Comparison of ENCODE assay signal across 9 mouse cellular contexts in the genomic region with DNA sequence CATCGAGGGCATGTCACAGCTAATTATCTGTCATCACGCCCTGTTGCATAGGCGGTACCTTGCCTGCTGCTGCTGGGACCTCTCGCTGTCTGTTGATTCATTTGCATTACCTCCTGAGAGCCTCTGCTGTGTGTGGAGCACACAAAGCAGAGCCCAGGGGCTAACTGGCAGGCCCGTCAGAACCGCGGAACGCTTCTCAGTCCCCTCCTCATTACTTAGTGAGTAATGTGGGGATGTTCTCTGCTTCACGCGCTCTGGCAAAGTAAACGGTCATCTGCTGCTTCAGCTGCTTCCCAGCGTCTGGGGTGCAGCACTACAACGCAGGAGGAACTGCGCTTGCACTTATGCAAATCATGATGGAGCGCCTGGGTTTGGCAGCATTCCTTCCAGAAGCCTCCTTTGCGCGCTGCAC. TPM values are rescaled to one million over a fixed set of nuclear protein-coding genes. Genes with fewer than 3 reads are reported as not detected.
DNase-seq lines count a peak whose midpoint lies in the region; ATAC-seq and TF ChIP-seq lines count a peak whose summit lies in the region.
"Had no signal": no experiment of that assay in that cellular context is flagged by ENCODE, and none has a peak within 500 bp of the region (broad histone marks: within the 10 kb centered on the region; RNA-seq: fewer than 3 reads in every experiment).

No protein-coding gene starts in this region.

- peak overlapping the region; percentile 24 for H3K4me3 ChIP-seq in kidney, postnatal 0 days (replicated peaks; ENCODE audit: low read depth, low read length)
- peak overlapping the region; percentile 28 for H3K4me3 ChIP-seq in liver, embryonic 11.5 days (ENCODE audit: low read depth, low read length)
- peak overlapping the region; percentile 18; the same call in 1 of the 2 replicates for H3K4me3 ChIP-seq in neural tube, embryonic 14.5 days (ENCODE audit: low read depth, low read length)

- peak overlapping the region; percentile 40; the same call in 1 of the 2 replicates for H3K9ac ChIP-seq in kidney, postnatal 0 days (ENCODE audit: low read depth, low read length)
- 0 out of 2 replicates have a peak overlapping the region, but pooled peaks have one; percentile 30 for H3K9ac ChIP-seq in liver, embryonic 11.5 days (ENCODE audit: low read depth, low read length)
- H3K9ac ChIP-seq in neural tube, embryonic 14.5 days (replicated peaks; ENCODE audit: low read depth, low read length): no peak overlapping the region

- H3K9me3 ChIP-seq in kidney, postnatal 0 days (replicated peaks; ENCODE audit: low read length): no peaks in the 10 kb centered on the region
- no peaks in the 10 kb centered on the region for H3K9me3 ChIP-seq in liver, embryonic 11.5 days (ENCODE audit: control insufficient read depth, low read length)
- no peaks in the 10 kb centered on the region for H3K9me3 ChIP-seq in neural tube, embryonic 14.5 days (ENCODE audit: control insufficient read depth, low read length)

- 3% methylated on average over 17 of the region's 17 CpGs for WGBS in kidney, postnatal 0 days
- 4% methylated on average over 17 of the region's 17 CpGs for WGBS in liver, embryonic 11.5 days
- 3% methylated on average over 17 of the region's 17 CpGs for WGBS in neural tube, embryonic 14.5 days

- H3K4me1 ChIP-seq in kidney, postnatal 0 days (replicated peaks; ENCODE audit: insufficient read depth, low read length): no peaks in the 10 kb centered on the region
- no peaks in the 10 kb centered on the region for H3K4me1 ChIP-seq in liver, embryonic 11.5 days (replicated peaks; ENCODE audit: control insufficient read depth, insufficient read depth, low read length)
- H3K4me1 ChIP-seq in neural tube, embryonic 14.5 days (ENCODE audit: control insufficient read depth, insufficient read depth, low read length): peaks cover 3% of the 10 kb centered on the region; the same call in 1 of the 2 replicates

- TF ChIP-seq CTCF in kidney, postnatal 0 days (IDR thresholded peaks at IDR 0.05; ENCODE audit: low read depth): no peak

- ATAC-seq in kidney, postnatal 0 days (replicated peaks; ENCODE audit: low FRiP score, low read depth): no peak
- ATAC-seq in liver, embryonic 11.5 days (replicated peaks; ENCODE audit: low FRiP score): peak; percentile 49
- peak; percentile 86 for ATAC-seq in neural tube, embryonic 14.5 days (ENCODE audit: low read depth)

- H3K36me3 ChIP-seq in kidney, postnatal 0 days (ENCODE audit: insufficient read depth, low read length): no peaks in the 10 kb centered on the region
- H3K36me3 ChIP-seq in liver, embryonic 11.5 days (ENCODE audit: control insufficient read depth, insufficient read depth, low read length): no peaks in the 10 kb centered on the region
- no peaks in the 10 kb centered on the region for H3K36me3 ChIP-seq in neural tube, embryonic 14.5 days (ENCODE audit: control insufficient read depth, insufficient read depth, low read length)

- no peaks in the 10 kb centered on the region for H3K27me3 ChIP-seq in kidney, postnatal 0 days (ENCODE audit: insufficient read depth, low read length)
- H3K27me3 ChIP-seq in liver, embryonic 11.5 days (replicated peaks; ENCODE audit: control insufficient read depth, insufficient read depth, low read length): no peaks in the 10 kb centered on the region
- H3K27me3 ChIP-seq in neural tube, embryonic 14.5 days (ENCODE audit: control insufficient read depth, insufficient read depth, low read length): no peaks in the 10 kb centered on the region

- H3K27ac ChIP-seq in kidney, postnatal 0 days: no peak overlapping the region
- no peak overlapping the region for H3K27ac ChIP-seq in liver, embryonic 11.5 days (ENCODE audit: low read depth, low read length)
- no peak overlapping the region for H3K27ac ChIP-seq in neural tube, embryonic 14.5 days (ENCODE audit: low read depth, low read length)

- H3K4me2 ChIP-seq in kidney, postnatal 0 days (ENCODE audit: low read length): peak overlapping the region; percentile 63
- H3K4me2 ChIP-seq in liver, embryonic 11.5 days: peak overlapping the region; percentile 63
- H3K4me2 ChIP-seq in neural tube, embryonic 14.5 days (ENCODE audit: low read depth, low read length): peak overlapping the region; percentile 40

- peak; percentile 26 for DNase-seq in adrenal gland, adult 2 months
- DNase-seq in adrenal gland, postnatal 4 days (ENCODE audit: low spot score in 2 of 2): no peak
- peak; percentile 6 for DNase-seq in cerebellum, adult 9-11 months
- DNase-seq in frontal cortex, postnatal 10 days (ENCODE audit: low spot score in 2 of 2): peak; percentile 40 to 54
- peak; percentile 59 for DNase-seq in kidney, postnatal 0 days (ENCODE audit: low spot score)
- peak; percentile 41 for DNase-seq in liver, embryonic 11.5 days (ENCODE audit: low spot score)
- DNase-seq in B cell, adult 2 months: no peak

RNA-seq across cellular contexts. Expression of gene Tyrp1, which starts 30.6 kb away (rescaled TPM):
- not detected for total RNA-seq in adrenal gland, adult 2 months (2021)
- polyA plus RNA-seq in adrenal gland, adult 2 months (2012; rRNA removed): not detected in 2 replicates
- under 1 TPM in 1 of 2 experiments, not detected in 1; 0.34 TPM for total RNA-seq in adrenal gland, postnatal 4 days (2021)
- polyA plus RNA-seq in kidney, postnatal 0 days (2015; fragmentation: Nextera tagmentation; extraction: Ambion mirVana): not detected in 2 replicates
- not detected in 2 replicates for polyA plus RNA-seq in liver, embryonic 11.5 days (2014; fragmentation: Nextera tagmentation; extraction: Ambion mirVana)
- 0.13 TPM in 1 of 2 replicates, not detected in the other for polyA plus RNA-seq in neural tube, embryonic 14.5 days (2014; fragmentation: Nextera tagmentation; extraction: Ambion mirVana)
- total RNA-seq: gastrocnemius, postnatal 36 days had no signal

RNA-seq across cellular contexts. Expression of gene Lurap1l, which starts 45.9 kb away (rescaled TPM):
- 1 to 10 TPM; 5.9 to 9.1 TPM for total RNA-seq in adrenal gland, adult 2 months (2021)
- polyA plus RNA-seq in adrenal gland, adult 2 months (2012; rRNA removed): 12.4 and 14.0 TPM in 2 replicates
- 1 to 10 TPM; 6.3 to 7.2 TPM for total RNA-seq in adrenal gland, postnatal 4 days (2021)
- 18.3 and 22.2 TPM in 2 replicates for polyA plus RNA-seq in kidney, postnatal 0 days (2015; fragmentation: Nextera tagmentation; extraction: Ambion mirVana)
- 3.8 and 3.9 TPM in 2 replicates for polyA plus RNA-seq in liver, embryonic 11.5 days (2014; fragmentation: Nextera tagmentation; extraction: Ambion mirVana)
- 13.3 and 15.3 TPM in 2 replicates for polyA plus RNA-seq in neural tube, embryonic 14.5 days (2014; fragmentation: Nextera tagmentation; extraction: Ambion mirVana)

Comparison
In these comparisons a context has a peak if more than half of its experiments do, and no peak if none do; other contexts are left out.
1. DNase-seq: peak in adrenal gland, adult 2 months (single experiment), cerebellum, adult 9-11 months (single experiment), frontal cortex, postnatal 10 days (2 of 2), kidney, postnatal 0 days (single experiment) and liver, embryonic 11.5 days (single experiment); none in adrenal gland, postnatal 4 days (0 of 2) and B cell, adult 2 months (0 of 2).
2. Peak in every context shown above with its lines, with median percentiles within 50 percentile points of each other: H3K4me2 ChIP-seq and H3K4me3 ChIP-seq.